Mouse (Mus musculus): ENCODE measurements around the gene Edil3.

- no peak for TF ChIP-seq CTCF (IDR thresholded peaks at IDR 0.05; ENCODE audit: control insufficient read depth, insufficient read depth, low read length)
- TF ChIP-seq POLR2A (IDR thresholded peaks at IDR 0.05; ENCODE audit: borderline replicate concordance, control insufficient read depth, low read depth, low read length): no peak
Observed at GRCm38 (mm10) chr13:89029817-89030539, 208.7 kb downstream of the Edil3 start.
